Mouse (Mus musculus) splenic B cell, adult 2 months (primary cell): ENCODE measurements around the gene Pqlc2.

ENCODE experiments used
- DNase-seq: peaks from one replicate; pipeline ENCODE4 v3.0.0-alpha.2; 2011; ENCODE audit warnings: low read depth, low spot score
- H3K27me3 ChIP-seq: 2 replicates; pipeline ENCODE4 v1.6.1; 2012; ENCODE audit warnings: mild to moderate bottlenecking, low read length, moderate library complexity, mixed read lengths; ENCODE audit not compliant: control insufficient read depth, poor library complexity, insufficient read depth, severe bottlenecking
- H3K36me3 ChIP-seq: 2 replicates; pipeline ENCODE4 v1.6.1; 2012; ENCODE audit warnings: mild to moderate bottlenecking, low read length, moderate library complexity, mixed read lengths; ENCODE audit not compliant: control insufficient read depth, poor library complexity, insufficient read depth, severe bottlenecking

The Pqlc2 gene

DNA sequence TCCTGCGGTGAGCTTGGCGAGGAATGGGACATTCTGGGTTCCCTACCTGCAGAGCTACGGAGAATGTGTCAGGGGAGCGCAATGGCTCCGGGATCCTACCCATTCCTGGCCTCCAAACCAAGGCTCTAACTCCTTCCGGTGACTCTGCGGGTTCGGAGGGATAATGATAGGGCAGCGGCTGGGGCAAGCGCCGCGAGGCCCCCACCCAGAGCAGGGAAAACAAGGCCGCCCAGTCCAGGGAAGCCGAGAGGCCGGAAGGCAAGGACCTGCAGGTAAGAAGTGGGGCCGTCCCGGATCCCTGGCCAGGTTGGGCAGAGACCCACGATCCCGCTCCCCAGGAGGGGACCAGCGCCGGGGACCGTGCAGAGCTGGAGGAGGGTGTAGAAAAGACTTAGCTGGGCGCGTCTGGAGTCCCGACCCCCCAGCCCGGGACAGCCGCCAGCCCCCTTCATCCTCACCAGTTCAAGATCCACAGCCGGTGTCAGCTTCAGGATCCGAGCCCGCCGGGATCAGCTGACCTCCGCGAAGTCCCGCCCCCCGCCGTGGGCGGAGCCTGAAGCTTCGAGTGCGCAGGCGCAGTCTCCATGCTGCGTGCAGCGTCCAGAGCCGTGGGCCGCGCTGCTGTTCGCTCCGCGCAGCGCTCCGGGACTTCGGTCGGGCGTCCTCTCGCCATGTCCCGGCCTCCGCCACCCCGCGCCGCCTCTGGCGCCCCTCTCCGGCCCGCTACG lies at the start of gene Pqlc2, which contains the start of gene Akr7a5:
Pqlc2 (minus strand) TSS at position 538 of the 728 bp plus-strand sequence.
Akr7a5 (plus strand) TSS at position 574 of the 728 bp plus-strand sequence.
- no peaks in the 10 kb centered on the region; the same call in 1 of the 2 replicates for H3K36me3 ChIP-seq
- H3K27me3 ChIP-seq: no peaks in the 10 kb centered on the region
- peak; percentile 96 for DNase-seq

DNA sequence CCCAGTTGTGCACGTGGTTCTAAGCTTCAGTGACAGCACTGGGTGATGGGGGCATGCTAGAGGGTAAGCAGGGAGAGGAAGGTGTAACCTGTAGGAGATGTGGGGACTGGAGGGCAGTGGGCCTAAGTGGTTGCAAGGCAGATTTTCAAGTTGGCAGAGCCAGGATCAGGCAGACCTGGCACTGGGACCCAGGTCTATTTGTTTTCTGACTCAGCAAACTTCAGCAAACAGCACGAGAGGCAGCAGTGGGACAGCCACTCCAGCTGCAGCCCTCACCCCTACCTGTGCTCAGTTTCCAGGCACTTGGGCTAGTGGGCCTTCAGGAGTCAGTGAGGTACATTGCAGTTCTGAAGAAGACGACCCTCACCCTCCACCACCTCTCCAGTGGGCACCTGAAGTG lies 46.7 kb upstream of the Pqlc2 start:
- Histone ChIP-seq H3K27me3 (no peaks in the 10 kb centered on the region), H3K36me3 (peaks cover 4% of the 10 kb centered on the region)
- no peak for DNase-seq

DNA sequence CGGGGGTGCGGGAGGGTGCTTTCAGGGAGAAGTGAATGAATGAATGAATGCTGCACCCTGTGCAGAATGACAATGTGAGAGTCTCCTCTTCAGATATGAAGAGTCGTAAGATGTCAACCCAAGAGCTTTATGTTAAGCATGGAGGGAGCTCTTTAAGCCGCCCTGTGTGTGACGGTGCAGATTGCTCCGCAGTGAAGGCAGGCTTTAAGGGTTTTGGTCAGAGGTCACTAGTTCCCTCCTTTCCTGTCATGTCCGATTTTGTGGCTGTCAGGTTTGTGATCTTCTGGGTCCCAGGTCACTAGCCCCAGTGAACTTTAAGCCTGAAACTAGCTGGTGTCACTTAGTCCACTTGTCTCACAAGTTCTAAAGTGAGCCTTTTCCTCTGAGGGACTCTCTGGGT lies 42.3 kb upstream of the Pqlc2 start:
- Histone ChIP-seq H3K27me3 (no peaks in the 10 kb centered on the region), H3K36me3 (no peaks in the 10 kb centered on the region; the same call in none of the 2 replicates)
- no peak for DNase-seq

DNA sequence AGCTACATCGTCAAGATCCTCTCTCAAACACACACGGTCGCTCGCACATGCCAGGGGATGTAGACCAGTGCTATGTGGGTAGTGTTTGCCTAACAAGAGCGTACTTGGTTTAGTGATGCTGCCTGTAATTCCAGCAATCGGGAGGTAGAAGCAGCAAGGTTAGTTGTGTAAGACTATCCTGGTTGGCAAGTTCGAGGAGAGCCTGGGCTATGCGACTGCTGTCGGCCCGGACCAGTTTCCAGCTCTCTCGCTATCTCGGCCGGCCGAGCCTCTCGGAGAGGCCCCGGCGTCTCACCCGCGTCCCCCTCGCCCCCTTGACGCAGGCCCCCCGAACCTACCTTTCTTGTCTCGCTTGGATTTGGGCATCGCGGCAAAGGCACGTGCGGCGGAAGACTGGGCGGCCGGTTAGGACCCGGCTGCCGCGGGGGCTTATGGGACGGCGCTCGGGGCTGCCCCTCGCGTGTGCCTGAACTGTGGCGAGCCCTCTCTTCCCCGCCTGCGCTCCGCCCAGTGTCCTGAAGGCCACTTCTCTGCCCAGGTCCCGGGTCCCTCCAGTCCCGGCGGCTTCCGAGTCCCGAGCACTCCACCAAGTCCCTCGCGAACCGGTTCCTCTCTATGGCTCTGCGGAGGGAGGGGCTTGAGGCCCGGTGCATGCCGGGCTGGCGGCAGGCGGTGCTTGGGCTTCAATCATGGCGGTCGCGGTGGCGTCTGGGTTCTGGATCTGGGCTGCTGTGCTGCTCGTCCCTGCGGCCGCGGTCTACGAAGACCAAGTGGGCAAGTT lies 41.6 kb upstream of the Pqlc2 start, which contains the start of the genes Mrto4, Emc1 and Ubr4:
Mrto4 (minus strand) TSS at position 646 of the 781 bp plus-strand sequence.
Emc1 (plus strand) TSS at position 657 of the 781 bp plus-strand sequence.
Ubr4 (plus strand) TSS at position 679 of the 781 bp plus-strand sequence.
- H3K27me3 ChIP-seq: no peaks in the 10 kb centered on the region
- peak; percentile 85 for DNase-seq
- no peaks in the 10 kb centered on the region; the same call in none of the 2 replicates for H3K36me3 ChIP-seq

DNA sequence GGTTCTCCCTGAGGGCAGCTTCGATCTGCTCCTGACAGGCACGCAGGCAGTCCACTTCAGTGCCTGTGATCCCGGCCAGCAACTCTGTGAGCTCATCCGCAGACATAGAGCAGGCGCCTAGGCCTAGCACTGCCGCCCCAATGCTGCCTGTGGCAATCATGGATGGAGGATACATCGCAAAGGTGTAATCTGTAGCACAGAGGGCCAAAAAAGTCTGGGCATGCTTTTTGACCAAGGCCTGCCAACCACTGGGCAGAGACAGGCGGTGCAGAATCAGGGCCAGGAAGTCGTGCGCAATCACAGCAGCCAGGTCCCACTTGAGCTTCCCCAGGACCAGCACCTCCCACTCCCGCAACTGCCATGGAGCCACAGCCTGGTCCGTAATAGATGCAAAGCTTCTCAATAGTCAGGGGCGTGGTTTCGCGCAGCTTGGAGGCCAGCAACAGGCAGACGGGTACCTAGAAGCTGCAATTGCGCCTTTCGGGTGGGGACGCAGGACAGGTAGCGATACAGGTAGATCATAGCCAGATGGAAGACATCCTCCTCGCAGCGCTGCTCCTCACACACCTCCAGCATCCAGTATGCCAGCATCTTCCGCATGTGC lies 35.0 kb upstream of the Pqlc2 start:
- no peak for DNase-seq
- H3K36me3 ChIP-seq: peaks cover 2% of the 10 kb centered on the region
- H3K27me3 ChIP-seq: no peaks in the 10 kb centered on the region

DNA sequence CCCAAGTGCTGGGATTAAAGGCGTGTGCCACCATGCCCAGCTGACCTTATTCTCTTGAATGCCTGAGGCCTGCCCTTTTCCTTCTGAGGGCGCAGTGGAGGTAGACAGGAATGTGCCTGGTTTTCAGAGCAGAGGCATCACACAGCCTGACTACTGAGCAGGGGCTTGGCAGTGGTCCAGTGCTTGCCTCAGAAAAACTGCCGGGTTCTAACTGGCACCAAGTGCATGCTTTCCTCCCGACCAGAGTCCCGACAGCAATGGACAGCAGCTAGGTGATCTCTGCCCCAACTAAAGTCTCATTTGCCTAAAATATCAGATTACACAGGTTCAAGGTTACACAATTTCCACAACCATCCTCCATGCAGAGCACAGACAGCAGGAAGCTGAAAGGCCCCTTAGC lies 33.2 kb upstream of the Pqlc2 start:
- H3K27me3 ChIP-seq: no peaks in the 10 kb centered on the region
- H3K36me3 ChIP-seq: peaks cover 2% of the 10 kb centered on the region
- DNase-seq: no peak

DNA sequence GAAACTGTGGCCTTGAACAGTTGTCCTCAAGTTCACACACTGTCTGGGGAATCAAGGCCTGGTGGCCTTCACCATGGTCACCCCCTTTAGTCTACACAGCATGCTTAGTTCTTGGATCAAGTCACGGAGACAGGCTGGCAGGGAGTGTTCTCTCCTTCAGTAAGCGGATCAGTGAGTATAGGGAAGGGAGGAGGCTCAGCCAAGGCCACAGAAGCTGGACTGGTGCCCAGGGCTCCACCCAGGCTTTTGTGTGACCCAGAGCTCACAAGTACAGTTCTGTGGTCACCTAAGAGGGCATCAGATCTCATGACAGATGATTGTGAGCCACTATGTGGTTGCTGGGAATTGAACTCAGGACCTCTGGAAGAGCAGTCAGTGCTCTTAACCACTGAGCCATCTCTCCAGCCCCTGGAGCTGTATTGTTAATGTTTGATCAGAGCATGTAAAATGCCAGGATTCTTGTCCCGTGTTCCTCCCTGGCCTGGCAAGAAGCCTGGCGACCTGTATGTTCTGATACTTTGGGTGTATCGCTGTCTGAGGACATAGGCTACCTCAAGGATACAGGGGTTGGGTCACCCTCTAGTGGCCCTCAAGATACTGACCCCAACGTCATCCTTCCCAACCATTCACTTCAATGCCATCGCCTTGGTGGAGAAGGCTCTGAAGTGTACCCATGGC lies 31.2 kb upstream of the Pqlc2 start:
- DNase-seq: no peak
- H3K36me3 ChIP-seq: no peaks in the 10 kb centered on the region
- no peaks in the 10 kb centered on the region for H3K27me3 ChIP-seq

DNA sequence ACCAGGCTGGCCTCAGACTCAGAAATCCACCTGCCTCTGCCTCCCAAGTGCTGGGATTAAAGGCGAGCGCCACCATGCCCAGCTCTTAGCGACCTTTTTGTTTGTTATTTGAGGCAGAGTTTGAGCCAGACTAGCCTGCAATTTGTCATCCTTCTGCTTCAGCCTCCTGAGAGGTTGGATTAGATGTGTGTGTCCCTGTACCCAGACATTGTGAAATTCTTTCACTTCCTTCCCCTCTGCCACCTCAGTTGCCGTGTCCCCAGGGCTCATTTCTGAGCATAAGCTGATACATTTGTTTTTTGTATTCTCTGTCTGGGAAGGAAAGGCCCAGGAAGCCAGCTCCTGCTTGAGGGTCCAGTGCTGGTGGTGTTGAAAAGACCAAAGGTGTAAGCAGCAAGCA lies 30.3 kb upstream of the Pqlc2 start:
- H3K36me3 ChIP-seq: no peaks in the 10 kb centered on the region
- H3K27me3 ChIP-seq: no peaks in the 10 kb centered on the region
- no peak for DNase-seq

DNA sequence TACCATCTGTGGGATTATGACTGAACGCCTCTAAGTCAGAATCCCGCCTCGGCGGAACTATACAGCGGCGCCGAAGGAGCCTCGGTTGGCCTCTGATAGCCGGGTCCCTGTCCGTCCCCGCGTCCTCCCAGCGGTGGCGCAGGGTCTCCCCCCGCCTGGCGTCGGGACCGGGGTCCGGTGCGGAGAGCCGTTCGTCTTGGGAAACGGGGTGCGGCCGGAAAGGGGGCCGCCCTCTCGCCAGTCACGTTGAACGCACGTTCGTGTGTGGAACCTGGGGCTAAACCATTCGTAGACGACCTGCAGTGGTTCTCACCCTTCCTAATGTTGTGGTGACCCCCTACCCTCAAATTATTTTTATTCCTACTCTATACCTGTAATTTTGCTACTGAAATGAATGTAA lies 27.6 kb upstream of the Pqlc2 start:
- no peaks in the 10 kb centered on the region for H3K27me3 ChIP-seq
- no peaks in the 10 kb centered on the region for H3K36me3 ChIP-seq
- DNase-seq: no peak

DNA sequence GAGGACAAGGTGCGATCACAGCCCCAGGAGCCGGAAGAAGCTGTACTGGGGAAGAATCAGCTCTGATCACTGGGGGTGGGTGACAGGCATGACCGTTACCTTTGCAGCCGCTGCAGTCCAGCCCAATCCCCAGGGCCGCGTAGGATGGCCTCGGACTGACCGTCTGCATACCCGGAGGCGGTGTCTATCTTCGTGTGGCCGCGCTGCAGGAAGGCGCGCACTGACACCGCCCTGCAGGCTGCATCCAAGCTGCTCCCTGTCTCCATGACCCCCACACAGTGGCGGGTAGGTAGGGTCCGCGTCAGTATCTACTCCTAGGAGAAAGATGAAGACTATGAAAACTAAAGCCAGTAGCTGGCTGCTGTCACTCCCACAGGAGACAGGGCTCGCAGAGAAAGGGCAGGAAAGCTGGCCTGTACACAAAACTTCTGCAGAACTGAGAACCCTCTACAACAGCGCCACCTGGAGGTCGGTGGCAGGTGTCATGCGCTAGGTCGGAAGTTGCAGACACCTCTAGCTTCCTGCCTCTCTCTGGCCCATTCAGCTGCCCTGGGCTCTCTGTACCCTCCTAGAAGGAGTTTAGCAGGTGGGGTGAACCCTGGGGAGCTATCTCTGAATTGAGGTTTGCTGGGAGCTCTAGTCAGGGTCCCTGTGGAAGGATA lies 26.4 kb upstream of the Pqlc2 start:
- no peaks in the 10 kb centered on the region for H3K27me3 ChIP-seq
- DNase-seq: peak; percentile 92
- no peaks in the 10 kb centered on the region for H3K36me3 ChIP-seq

DNA sequence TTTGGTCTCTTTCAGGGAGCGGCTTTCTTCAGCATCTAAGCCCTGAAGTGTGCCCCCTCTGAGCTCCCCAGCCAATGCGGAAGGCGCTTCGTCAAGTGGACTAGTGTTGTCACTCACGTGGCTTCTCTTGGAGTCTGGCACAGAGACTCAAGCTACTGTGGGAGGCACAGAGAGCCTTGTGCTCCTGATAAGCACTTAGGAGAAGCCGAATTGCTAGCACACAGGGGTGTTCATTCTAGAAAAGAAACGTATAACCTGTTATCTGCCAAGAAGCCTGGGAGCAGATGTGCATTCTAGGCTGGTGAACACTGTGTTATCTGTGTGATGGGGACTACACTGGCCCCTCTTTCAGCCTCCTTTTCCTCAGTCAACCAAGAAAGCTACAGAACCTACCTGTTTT lies 25.0 kb upstream of the Pqlc2 start:
- H3K36me3 ChIP-seq: no peaks in the 10 kb centered on the region
- H3K27me3 ChIP-seq: no peaks in the 10 kb centered on the region
- no peak for DNase-seq

DNA sequence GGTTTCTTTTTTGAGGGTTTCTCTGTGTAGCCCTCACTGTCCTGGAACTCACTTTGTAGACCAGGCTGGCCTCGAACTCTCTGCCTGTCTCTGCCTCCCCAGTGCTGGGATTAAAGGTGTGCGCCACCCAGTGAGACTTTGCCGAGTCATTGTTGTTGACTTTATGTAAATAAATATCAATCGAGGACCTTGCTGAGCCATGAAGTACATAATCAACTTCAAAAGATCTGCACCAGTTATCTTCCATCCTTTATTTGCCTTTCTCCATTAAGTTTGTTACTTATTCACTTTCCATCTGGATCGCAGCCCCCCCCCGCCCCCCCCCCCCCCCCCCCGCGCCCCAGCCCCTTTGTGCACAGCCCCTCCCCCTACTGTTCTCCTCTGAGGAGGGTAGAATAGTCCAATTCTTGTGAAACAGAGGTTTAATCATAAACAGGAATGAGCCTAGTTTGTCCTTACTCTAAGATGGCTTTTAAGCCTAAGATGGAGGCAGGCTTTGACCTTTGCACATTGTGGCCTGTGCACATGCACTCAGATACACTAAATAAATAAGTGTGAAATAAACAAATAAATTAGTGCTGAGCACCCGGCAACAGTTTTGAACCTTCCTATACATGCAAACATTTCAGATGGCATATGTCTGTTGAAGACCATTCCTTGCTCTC lies 24.3 kb upstream of the Pqlc2 start:
- H3K36me3 ChIP-seq: no peaks in the 10 kb centered on the region
- no peaks in the 10 kb centered on the region for H3K27me3 ChIP-seq
- no peak for DNase-seq

DNA sequence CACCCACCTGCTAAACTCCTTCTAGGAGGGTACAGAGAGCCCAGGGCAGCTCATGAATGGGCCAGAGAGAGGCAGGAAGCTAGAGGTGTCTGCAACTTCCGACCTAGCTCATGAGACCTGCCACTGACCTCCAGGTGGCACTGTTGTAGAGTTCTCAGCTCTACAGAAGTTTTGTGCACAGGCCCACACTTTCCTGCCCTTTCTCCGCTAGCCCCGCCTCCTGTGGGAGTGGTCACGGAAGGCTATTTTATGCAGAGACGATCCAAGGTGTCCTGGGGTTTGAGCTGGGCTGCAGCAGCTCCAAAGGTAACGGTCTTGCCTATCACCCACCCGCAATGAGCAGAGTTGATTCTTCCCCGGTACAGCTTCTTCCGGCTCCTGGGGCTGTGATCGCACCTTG lies 20.1 kb upstream of the Pqlc2 start:
- no peaks in the 10 kb centered on the region for H3K36me3 ChIP-seq
- peak; percentile 96 for DNase-seq
- H3K27me3 ChIP-seq: no peaks in the 10 kb centered on the region
